ENCODE assay signal across 21 mouse cellular contexts in genomic region chr2:25085571-25085970, GRCm38 (mm10). TPM values are rescaled to one million over a fixed set of nuclear protein-coding genes. Genes with fewer than 3 reads are reported as not detected.
"Had no signal": no experiment of that assay in that cellular context is flagged by ENCODE, and none has a peak within 500 bp of the region (broad histone marks: within the 10 kb centered on the region; RNA-seq: fewer than 3 reads in every experiment).

No protein-coding gene starts in this region.

- H3K9me3 ChIP-seq: lung, embryonic 15.5 days; midbrain, embryonic 13.5 days; midbrain, embryonic 15.5 days; neural tube, embryonic 12.5 days had no signal

- H3K36me3 ChIP-seq: lung, embryonic 15.5 days; midbrain, embryonic 13.5 days; midbrain, embryonic 15.5 days; neural tube, embryonic 12.5 days had no signal

- ATAC-seq: liver, postnatal 0 days; lung, postnatal 0 days; midbrain, embryonic 13.5 days; midbrain, embryonic 15.5 days had no signal

- H3K4me3 ChIP-seq: lung, embryonic 15.5 days; midbrain, embryonic 13.5 days; midbrain, embryonic 15.5 days; neural tube, embryonic 12.5 days had no signal

- H3K9ac ChIP-seq: liver, postnatal 0 days; lung, embryonic 15.5 days; midbrain, embryonic 13.5 days; midbrain, embryonic 15.5 days; neural tube, embryonic 12.5 days had no signal

- H3K27ac ChIP-seq: lung, embryonic 15.5 days; macrophage; midbrain, embryonic 13.5 days; midbrain, embryonic 15.5 days; neural tube, embryonic 12.5 days had no signal

- DNase-seq: liver, postnatal 0 days; lung, adult 2 months; lung, postnatal 14 days; lung, postnatal 36 days; right cerebral cortex, postnatal 14 days; spleen, adult 18-20 months; thymus, adult 18-20 months; thymus, postnatal 14 days; thymus, postnatal 36 days had no signal

- H3K27me3 ChIP-seq: lung, embryonic 15.5 days; midbrain, embryonic 13.5 days; midbrain, embryonic 15.5 days; neural tube, embryonic 12.5 days had no signal

- H3K4me2 ChIP-seq: lung, embryonic 15.5 days; midbrain, embryonic 11.5 days; midbrain, embryonic 13.5 days; midbrain, embryonic 15.5 days; neural tube, embryonic 12.5 days had no signal

- H3K4me1 ChIP-seq: midbrain, embryonic 13.5 days; midbrain, embryonic 15.5 days; neural tube, embryonic 12.5 days had no signal

RNA-seq across cellular contexts. Expression of gene Entpd8, which starts 5.5 kb away (rescaled TPM):
- total RNA-seq: megakaryocyte progenitor cell, adult 5-6 weeks; midbrain, postnatal 0 days; monocyte, adult 5-6 weeks; neutrophil, adult 5-6 weeks had no signal
- polyA plus RNA-seq: macrophage; midbrain, embryonic 11.5 days; midbrain, embryonic 13.5 days; midbrain, embryonic 15.5 days; midbrain, postnatal 0 days; neural tube, embryonic 12.5 days had no signal

RNA-seq across cellular contexts. Expression of gene Noxa1, which starts 9.4 kb away (rescaled TPM):
- total RNA-seq: megakaryocyte progenitor cell, adult 5-6 weeks; midbrain, postnatal 0 days; monocyte, adult 5-6 weeks; neutrophil, adult 5-6 weeks had no signal
- polyA plus RNA-seq: macrophage; midbrain, embryonic 11.5 days; midbrain, embryonic 15.5 days; midbrain, postnatal 0 days; neural tube, embryonic 12.5 days; neural tube, embryonic 14.5 days had no signal
